ENCODE assay signal across 7 mouse cellular contexts in the genomic region with DNA sequence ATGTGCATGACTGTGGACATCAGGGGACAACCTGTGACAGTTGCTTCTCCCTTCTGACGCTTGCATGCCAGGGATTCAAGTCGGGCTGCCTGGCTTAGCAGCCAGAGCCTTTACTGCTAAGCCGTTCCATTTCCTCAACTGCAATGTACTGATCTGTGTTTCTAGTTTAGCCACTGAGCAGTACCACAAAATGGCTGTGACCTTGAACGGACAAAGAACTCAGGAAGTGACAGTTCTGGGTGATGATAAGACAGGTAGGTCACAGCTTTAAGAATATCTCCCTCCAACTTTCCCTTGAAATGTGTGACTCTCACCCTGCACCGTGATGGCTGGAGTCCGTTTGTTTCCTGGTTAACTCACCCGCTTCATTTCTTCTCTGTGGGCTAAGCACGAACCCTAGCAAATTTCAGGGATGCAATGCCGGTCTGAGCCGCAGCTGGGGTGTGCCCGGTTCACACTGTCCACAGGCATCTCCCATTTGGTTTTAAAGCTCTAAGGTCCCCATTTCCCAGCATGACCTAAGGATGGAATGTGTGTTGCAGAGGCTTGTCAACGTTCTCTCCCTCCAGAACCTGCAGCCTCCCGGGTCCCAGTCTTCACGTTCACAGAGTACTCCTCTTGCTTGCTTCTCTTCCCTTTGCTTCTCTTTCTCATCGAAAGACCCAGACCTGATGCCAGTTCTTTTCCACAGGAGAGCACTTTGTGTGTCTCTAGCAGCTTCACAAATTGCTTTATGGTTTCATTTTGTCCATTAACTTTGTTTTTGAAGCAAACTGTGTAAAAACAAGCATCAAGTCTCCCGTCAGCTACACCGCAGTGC. TPM values are rescaled to one million over a fixed set of nuclear protein-coding genes. Genes with fewer than 3 reads are reported as not detected.
A peak's percentile ranks its signal among the peaks of the same experiment; 100 is the strongest.
DNase-seq lines count a peak whose midpoint lies in the region; ATAC-seq and TF ChIP-seq lines count a peak whose summit lies in the region.

No protein-coding gene starts in this region.

- H3K36me3 ChIP-seq in embryonic facial prominence, embryonic 10.5 days (replicated peaks), result no peaks in the 10 kb centered on the region
- H3K36me3 ChIP-seq in heart, postnatal 0 days (replicated peaks; ENCODE audit: control insufficient read depth, insufficient read depth, low read length), result no peaks in the 10 kb centered on the region
- no peaks in the 10 kb centered on the region for H3K36me3 ChIP-seq in limb, embryonic 15.5 days

- no peak for TF ChIP-seq CTCF in lung, adult 2 months (IDR thresholded peaks at IDR 0.05; ENCODE audit: insufficient read depth, low read length)
- TF ChIP-seq CTCF in heart, postnatal 0 days (IDR thresholded peaks at IDR 0.05; ENCODE audit: low read depth), result no peak
- no peak for TF ChIP-seq CTCF in olfactory bulb, adult 2 months (IDR thresholded peaks at IDR 0.05; ENCODE audit: insufficient read depth, low read depth, low read length)

- peak overlapping the region; percentile 30; the same call in 1 of the 2 replicates for H3K27ac ChIP-seq in embryonic facial prominence, embryonic 10.5 days (replicated peaks)
- H3K27ac ChIP-seq in heart, postnatal 0 days (ENCODE audit: low read depth), result peak overlapping the region; percentile 46; the same call in 1 of the 2 replicates
- H3K27ac ChIP-seq in limb, embryonic 15.5 days, result no peak overlapping the region
- no peak overlapping the region for H3K27ac ChIP-seq in olfactory bulb, adult 2 months (ENCODE audit: insufficient read depth, low read depth, low read length)

- no peaks in the 10 kb centered on the region for H3K4me1 ChIP-seq in lung, adult 2 months (ENCODE audit: control insufficient read depth, insufficient read depth, low read length)
- H3K4me1 ChIP-seq in embryonic facial prominence, embryonic 10.5 days, result peaks cover 7% of the 10 kb centered on the region
- peaks cover 5% of the 10 kb centered on the region; the same call in 1 of the 2 replicates for H3K4me1 ChIP-seq in heart, postnatal 0 days (ENCODE audit: control insufficient read depth, insufficient read depth)
- H3K4me1 ChIP-seq in limb, embryonic 15.5 days, result 0 out of 2 replicates have a peak, but pooled peaks cover 5% of the 10 kb centered on the region
- peaks cover 4% of the 10 kb centered on the region; the same call in 1 of the 2 replicates for H3K4me1 ChIP-seq in olfactory bulb, adult 2 months (ENCODE audit: control insufficient read depth, insufficient read depth, low read length)

- H3K9ac ChIP-seq in heart, postnatal 0 days (replicated peaks; ENCODE audit: low read depth, low read length), result peak overlapping the region; percentile 23; the same call in 1 of the 2 replicates
- no peak overlapping the region for H3K9ac ChIP-seq in limb, embryonic 15.5 days

- H3K4me3 ChIP-seq in lung, adult 2 months (replicated peaks; ENCODE audit: extremely low read depth, low read depth, low read length), result peak overlapping the region; percentile 15
- peak overlapping the region; percentile 49 for H3K4me3 ChIP-seq in embryonic facial prominence, embryonic 10.5 days
- peak overlapping the region; percentile 49 for H3K4me3 ChIP-seq in heart, postnatal 0 days (ENCODE audit: low read depth, low read length)
- peak overlapping the region; percentile 32 for H3K4me3 ChIP-seq in limb, embryonic 15.5 days
- peak overlapping the region; percentile 35 for H3K4me3 ChIP-seq in olfactory bulb, adult 2 months (ENCODE audit: insufficient read depth, low read depth, low read length)

- H3K4me2 ChIP-seq in heart, postnatal 0 days (ENCODE audit: low read depth, low read length), result peak overlapping the region; percentile 74
- H3K4me2 ChIP-seq in limb, embryonic 15.5 days, result peak overlapping the region; percentile 50

- peak; percentile 43 for ATAC-seq in heart, postnatal 0 days (ENCODE audit: insufficient read depth, low read depth)
- no peak for ATAC-seq in limb, embryonic 15.5 days (ENCODE audit: insufficient number of reproducible peaks, low FRiP score, low TSS enrichment, low read depth)

- H3K9me3 ChIP-seq in embryonic facial prominence, embryonic 10.5 days, result no peaks in the 10 kb centered on the region
- H3K9me3 ChIP-seq in heart, postnatal 0 days (replicated peaks; ENCODE audit: control insufficient read depth, low read length), result no peaks in the 10 kb centered on the region
- no peaks in the 10 kb centered on the region for H3K9me3 ChIP-seq in limb, embryonic 15.5 days

- H3K27me3 ChIP-seq in embryonic facial prominence, embryonic 10.5 days (replicated peaks; ENCODE audit: low read depth, poor library complexity, severe bottlenecking), result peaks cover 11% of the 10 kb centered on the region; the same call in 1 of the 2 replicates
- H3K27me3 ChIP-seq in heart, postnatal 0 days (ENCODE audit: control insufficient read depth, insufficient read depth, low read length), result no peaks in the 10 kb centered on the region
- no peaks in the 10 kb centered on the region for H3K27me3 ChIP-seq in limb, embryonic 15.5 days

- TF ChIP-seq EP300 in heart, postnatal 0 days (IDR thresholded peaks at IDR 0.05; ENCODE audit: low read depth), result no peak

- TF ChIP-seq POLR2A in lung, adult 2 months (IDR thresholded peaks at IDR 0.05; ENCODE audit: borderline replicate concordance, extremely low read depth, low read depth, low read length), result no peak
- TF ChIP-seq POLR2A in olfactory bulb, adult 2 months (IDR thresholded peaks at IDR 0.05; ENCODE audit: insufficient read depth, low read depth, low read length), result no peak

- DNase-seq in lung, adult 2 months, result peak; percentile 10
- DNase-seq in lung, adult 18-20 months, result no peak
- no peak for DNase-seq in embryonic facial prominence, embryonic 10.5 days (ENCODE audit: low spot score)
- peak; percentile 25 for DNase-seq in heart, postnatal 0 days (ENCODE audit: low spot score)
- DNase-seq in gastrocnemius, postnatal 4 days (ENCODE audit: low spot score in 2 of 2), result no peak

- 14% methylated on average over 17 of the region's 17 CpGs for WGBS in lung, adult 2 months
- 41% methylated on average over 17 of the region's 17 CpGs for WGBS in embryonic facial prominence, embryonic 10.5 days
- 7% methylated on average over 17 of the region's 17 CpGs for WGBS in heart, postnatal 0 days
- 32% methylated on average over 17 of the region's 17 CpGs for WGBS in limb, embryonic 15.5 days
- WGBS in olfactory bulb, adult 2 months, result 25% methylated on average over 17 of the region's 17 CpGs

RNA-seq across cellular contexts. Expression of gene Eea1, which starts 46.2 kb away (rescaled TPM):
- polyA plus RNA-seq in lung, adult 2 months (2012; rRNA removed), result 4.3 and 5.1 TPM in 2 replicates
- 9.0 and 10.2 TPM in 2 replicates for polyA plus RNA-seq in embryonic facial prominence, embryonic 10.5 days (2016; fragmentation: Nextera tagmentation; extraction: Ambion mirVana)
- 10.8 and 13.3 TPM in 2 replicates for total RNA-seq in heart, postnatal 0 days (2014; rRNA removed; ENCODE audit: low replicate concordance)
- polyA plus RNA-seq in heart, postnatal 0 days (2015; fragmentation: Nextera tagmentation; extraction: Ambion mirVana), result 21.1 and 21.3 TPM in 2 replicates
- 20.7 and 24.4 TPM in 2 replicates for polyA plus RNA-seq in limb, embryonic 15.5 days (2015; fragmentation: Nextera tagmentation; extraction: Ambion mirVana)
- polyA plus RNA-seq in olfactory bulb, adult 2 months (2012; ENCODE audit: insufficient read depth, insufficient read length, low replicate concordance, missing spikeins), result not detected in 2 replicates
- 10 to 100 TPM; 26.4 to 31.4 TPM for total RNA-seq in gastrocnemius, postnatal 4 days (2021)

RNA-seq across cellular contexts. Expression of gene Gm33543, which starts 51.5 kb away (rescaled TPM):
- polyA plus RNA-seq in lung, adult 2 months (2012; rRNA removed), result 0.15 TPM in 1 of 2 replicates, not detected in the other
- not detected in 2 replicates for polyA plus RNA-seq in embryonic facial prominence, embryonic 10.5 days (2016; fragmentation: Nextera tagmentation; extraction: Ambion mirVana)
- total RNA-seq in heart, postnatal 0 days (2014; rRNA removed; ENCODE audit: low replicate concordance), result 0.58 TPM in 1 of 2 replicates, not detected in the other
- polyA plus RNA-seq in heart, postnatal 0 days (2015; fragmentation: Nextera tagmentation; extraction: Ambion mirVana), result 0.26 and 0.55 TPM in 2 replicates
- not detected in 2 replicates for polyA plus RNA-seq in limb, embryonic 15.5 days (2015; fragmentation: Nextera tagmentation; extraction: Ambion mirVana)
- polyA plus RNA-seq in olfactory bulb, adult 2 months (2012; ENCODE audit: insufficient read depth, insufficient read length, low replicate concordance, missing spikeins), result not detected in 2 replicates
- not detected for total RNA-seq in gastrocnemius, postnatal 4 days (2021)

Comparison
In these comparisons a context has a peak if more than half of its experiments do, and no peak if none do; other contexts are left out.
1. DNase-seq: peak in lung, adult 2 months (single experiment) and heart, postnatal 0 days (single experiment); none in lung, adult 18-20 months (0 of 2), embryonic facial prominence, embryonic 10.5 days (single experiment) and gastrocnemius, postnatal 4 days (0 of 2).
2. H3K27ac ChIP-seq: peak in embryonic facial prominence, embryonic 10.5 days (single experiment) and heart, postnatal 0 days (single experiment); none in limb, embryonic 15.5 days (single experiment) and olfactory bulb, adult 2 months (single experiment).
3. Peak in every context shown above with its lines, with median percentiles within 50 percentile points of each other: H3K4me3 ChIP-seq.